Mouse (Mus musculus) C2C12 (cell line): ENCODE data around the gene Coq10a. TPM values are rescaled to one million over a fixed set of nuclear protein-coding genes. Genes with fewer than 3 reads are reported as not detected.
A peak's percentile ranks its signal among the peaks of the same experiment; 100 is the strongest.

Experiments used
- H3K27me3 ChIP-seq: one replicate; pipeline ENCODE4 v1.6.1; 2011; ENCODE audit not compliant: control insufficient read depth, insufficient read depth, insufficient read length
- H3K36me3 ChIP-seq: one replicate; pipeline ENCODE4 v1.6.1; 2011; ENCODE audit not compliant: control insufficient read depth, insufficient read depth
- H3K4me3 ChIP-seq: one replicate; pipeline ENCODE4 v1.5.1; 2011; ENCODE audit warnings: mild to moderate bottlenecking, control low read depth; ENCODE audit not compliant: poor library complexity, insufficient read depth, severe bottlenecking
- H3K79me2 ChIP-seq: one replicate; pipeline ENCODE4 v1.6.1; 2011; ENCODE audit not compliant: control insufficient read depth, insufficient read depth
- H3K79me3 ChIP-seq: one replicate; pipeline ENCODE4 v1.6.1; 2011; ENCODE audit warnings: low read depth, control low read depth
- H3ac ChIP-seq: one replicate; pipeline ENCODE3; 2011; ENCODE audit warnings: low read depth; ENCODE audit not compliant: control insufficient read depth, insufficient read length
- CEBPB ChIP-seq: IDR thresholded peaks from one replicate; pipeline ENCODE4 v1.6.1; 2011; ENCODE audit warnings: low read depth, mild to moderate bottlenecking, control low read depth, moderate library complexity
- CTCF ChIP-seq: IDR thresholded peaks from one replicate; pipeline ENCODE4 v1.5.1; 2011; ENCODE audit not compliant: control insufficient read depth, insufficient read depth, insufficient read length
- FOSL1 ChIP-seq: IDR thresholded peaks from one replicate; pipeline ENCODE4 v1.8.0; 2011; ENCODE audit warnings: mild to moderate bottlenecking, low read length; ENCODE audit not compliant: poor library complexity, insufficient read depth, severe bottlenecking
- MAX ChIP-seq: IDR thresholded peaks from one replicate; pipeline ENCODE4 v1.6.1; 2011; ENCODE audit warnings: mild to moderate bottlenecking, control low read depth
- MYOD1 ChIP-seq: IDR thresholded peaks from one replicate; pipeline ENCODE4 v1.6.1; 2011; ENCODE audit warnings: low read depth; ENCODE audit not compliant: control insufficient read depth, insufficient read length
- MYOG ChIP-seq: IDR thresholded peaks from one replicate; pipeline ENCODE4 v1.6.1; 2011; ENCODE audit not compliant: control insufficient read depth, insufficient read length; ENCODE audit errors: extremely low read depth
- USF1 ChIP-seq: IDR thresholded peaks from one replicate; pipeline ENCODE4 v1.6.1; 2011; ENCODE audit warnings: low read depth, mild to moderate bottlenecking, control low read depth, moderate library complexity
- long read RNA-seq, 2 experiments: library from polyadenylated mRNA; unstranded; transcript quantifications; one replicate each; pipeline ENCODE4 v2.0.0; 2019 to 2020
- polyA plus RNA-seq: library from polyadenylated mRNA; unstranded; fragments of >200 nt; fragmentation: generic; extraction: Trizol; gene quantifications from one replicate; pipeline ENCODE4 v1.2.1, GENCODE M21; 2012; ENCODE audit warnings: missing spikeins

The Coq10a gene
- polyA plus RNA-seq, result 13.7 TPM
- long read RNA-seq, experiment 1, partial matches to known transcripts, result 3 of 13 reads
- long read RNA-seq, experiment 1, other reads (novel, unspliced or antisense), result 2 of 13 reads
- long read RNA-seq, experiment 2, partial matches to known transcripts, result 0 of 4 reads
- long read RNA-seq, experiment 2, other reads (novel, unspliced or antisense), result 0 of 4 reads

DNA sequence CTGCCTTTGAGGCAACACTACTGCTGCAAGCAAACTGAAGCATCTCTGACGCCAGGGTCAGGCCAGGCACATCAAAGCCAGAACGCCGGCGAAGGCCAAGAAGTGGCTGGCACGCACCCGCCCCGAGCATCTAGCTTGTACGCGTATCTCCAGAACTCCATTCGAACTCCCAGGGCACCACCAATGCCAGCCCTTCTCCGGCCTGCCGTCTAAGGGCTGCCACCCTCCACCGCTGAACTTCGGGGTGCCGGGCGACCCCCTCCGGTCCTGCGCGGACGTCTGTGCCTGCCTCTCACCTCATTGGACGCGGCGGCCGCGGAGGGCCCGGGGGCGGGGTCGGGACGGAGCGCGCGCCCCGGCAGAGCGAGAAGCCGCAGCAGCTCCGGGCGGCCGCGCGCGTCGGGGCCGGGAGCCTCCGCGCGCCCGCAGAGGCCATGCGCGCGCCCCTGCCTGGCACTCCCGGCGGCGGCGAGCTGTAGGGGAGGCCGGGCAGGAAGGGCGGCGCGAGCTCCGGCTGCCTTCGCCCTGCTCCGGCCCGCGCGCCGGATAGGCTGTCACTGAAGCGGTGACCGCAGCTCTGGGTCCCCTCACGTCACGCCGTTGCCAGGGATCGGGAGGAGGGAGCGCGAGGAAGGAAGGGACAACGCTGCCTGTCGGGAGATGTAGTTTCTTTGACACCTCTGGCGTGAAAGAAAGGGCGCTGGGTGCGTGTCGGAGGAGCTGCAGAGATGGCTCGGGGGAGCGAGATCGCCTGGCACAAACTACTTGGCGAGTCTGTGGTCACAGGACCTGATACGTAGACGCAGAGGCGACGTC is at the start of gene Coq10a:
Coq10a (minus strand) TSS at position 596 of the 816 bp plus-strand sequence.
- Histone ChIP-seq H3K79me3 (no peaks in the 10 kb centered on the region), H3K36me3 (peaks cover 19% of the 10 kb centered on the region), H3K4me3 (peak within 1 kb of the TSS; percentile 42), H3K79me2 (no peaks in the 10 kb centered on the region), H3ac (peak within 1 kb of the TSS; percentile 83), H3K27me3 (no peaks in the 10 kb centered on the region)
- TF ChIP-seq MYOG (no peak), USF1 (peak; percentile 14), MYOD1 (no peak), CEBPB (no peak), MAX (peak; percentile 76)

GRCm38 (mm10) chr10:128414848-128415247 is 46.1 kb upstream of the Coq10a start:
- Histone ChIP-seq H3K36me3 (peaks cover 54% of the 10 kb centered on the region), H3K79me3 (peaks cover 47% of the 10 kb centered on the region), H3K4me3 (no peak overlapping the region), H3K27me3 (no peaks in the 10 kb centered on the region), H3ac (no peak overlapping the region), H3K79me2 (peaks cover 69% of the 10 kb centered on the region)
- TF ChIP-seq FOSL1 (no peak), MYOG (no peak), CEBPB (no peak), MAX (no peak), CTCF (no peak), USF1 (no peak), MYOD1 (no peak)

- Histone ChIP-seq H3K4me3 (no peak overlapping the region), H3ac (no peak overlapping the region), H3K79me2 (peaks cover 80% of the 10 kb centered on the region), H3K36me3 (peaks cover 45% of the 10 kb centered on the region), H3K79me3 (peaks cover 46% of the 10 kb centered on the region), H3K27me3 (no peaks in the 10 kb centered on the region)
- TF ChIP-seq MYOG, result no peak
- no peak for TF ChIP-seq FOSL1
- TF ChIP-seq MYOD1, result no peak
- no peak for TF ChIP-seq USF1
- TF ChIP-seq CEBPB, result no peak
- TF ChIP-seq MAX, result no peak
- TF ChIP-seq CTCF, result no peak
Measured at GRCm38 (mm10) chr10:128413076-128413475, 44.3 kb upstream of the Coq10a start.

GRCm38 (mm10) chr10:128412558-128412957 is 43.8 kb upstream of the Coq10a start:
- no peaks in the 10 kb centered on the region for H3K27me3 ChIP-seq
- H3K36me3 ChIP-seq, result peaks cover 44% of the 10 kb centered on the region
- H3ac ChIP-seq, result peak overlapping the region; percentile 81
- TF ChIP-seq MYOD1 (no peak), CTCF (no peak), MYOG (no peak), CEBPB (no peak), MAX (no peak), FOSL1 (no peak), USF1 (no peak)
- H3K4me3 ChIP-seq, result peak overlapping the region; percentile 98
- peaks cover 76% of the 10 kb centered on the region for H3K79me2 ChIP-seq
- H3K79me3 ChIP-seq, result peaks cover 46% of the 10 kb centered on the region

DNA sequence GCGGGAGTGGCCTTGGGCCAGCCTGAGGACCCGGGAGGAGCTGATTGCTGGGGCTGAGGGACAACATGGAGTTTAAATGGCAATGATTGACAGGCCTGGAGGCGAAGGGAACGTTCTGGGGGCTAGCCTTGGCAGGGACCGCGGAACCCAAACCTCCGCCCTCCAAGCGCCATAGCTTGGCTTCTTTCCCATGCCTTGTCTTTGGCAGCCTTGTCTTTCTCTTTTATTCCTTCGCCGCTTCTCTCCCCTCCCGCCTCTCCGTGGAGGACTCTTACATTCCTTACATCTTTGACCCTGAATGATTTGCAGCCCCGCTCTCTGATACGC is 43.2 kb upstream of the Coq10a start:
- H3ac ChIP-seq, result peak overlapping the region; percentile 81
- peak overlapping the region; percentile 98 for H3K4me3 ChIP-seq
- H3K36me3 ChIP-seq, result peaks cover 44% of the 10 kb centered on the region
- H3K27me3 ChIP-seq, result no peaks in the 10 kb centered on the region
- no peak for TF ChIP-seq CEBPB
- no peak for TF ChIP-seq CTCF
- no peak for TF ChIP-seq FOSL1
- TF ChIP-seq MYOD1, result no peak
- no peak for TF ChIP-seq MAX
- no peak for TF ChIP-seq USF1
- TF ChIP-seq MYOG, result no peak
- H3K79me2 ChIP-seq, result peaks cover 74% of the 10 kb centered on the region
- peaks cover 46% of the 10 kb centered on the region for H3K79me3 ChIP-seq
